Mouse (Mus musculus) c-Kit-negative CD71-positive TER-119-positive erythroid progenitor cells, embryonic 14.5 days (primary cell): Measurements from ENCODE around the gene Olfr71.
A peak's percentile ranks its signal among the peaks of the same experiment; 100 is the strongest.

Experiments used
- DNase-seq: peaks from one replicate; pipeline ENCODE4 v3.0.0-alpha.2; 2013; ENCODE audit warnings: low read depth, low spot score

Olfr71 gene

DNA sequence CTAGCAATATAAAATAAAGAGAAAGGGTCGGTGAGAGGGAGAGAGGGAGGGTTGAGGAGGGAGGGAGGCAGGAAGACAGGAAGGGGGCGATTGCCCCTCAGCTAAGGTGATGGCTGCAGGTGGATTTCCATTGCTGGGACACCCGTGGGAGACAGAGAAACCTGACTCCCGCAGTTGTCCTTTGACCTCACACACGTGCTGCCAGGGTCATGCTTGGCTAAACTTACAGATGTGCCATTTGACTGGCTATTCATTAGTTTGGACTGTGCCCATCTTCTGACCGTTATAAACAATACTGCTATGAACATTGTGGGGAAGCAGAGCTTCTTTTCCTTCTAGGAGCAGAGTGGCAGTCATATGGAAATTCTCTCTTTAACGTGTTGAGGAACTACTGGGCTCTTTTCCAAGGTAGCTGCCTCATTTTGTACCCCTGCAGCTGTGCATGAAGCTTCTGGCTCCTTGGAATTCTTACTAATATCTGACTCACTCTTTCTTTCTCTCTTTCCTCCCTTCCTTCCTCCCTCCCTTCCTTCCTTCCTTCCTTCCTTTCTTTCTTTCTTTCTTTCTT lies 3.7 kb upstream of the Olfr71 start:
- no peak for DNase-seq

DNA sequence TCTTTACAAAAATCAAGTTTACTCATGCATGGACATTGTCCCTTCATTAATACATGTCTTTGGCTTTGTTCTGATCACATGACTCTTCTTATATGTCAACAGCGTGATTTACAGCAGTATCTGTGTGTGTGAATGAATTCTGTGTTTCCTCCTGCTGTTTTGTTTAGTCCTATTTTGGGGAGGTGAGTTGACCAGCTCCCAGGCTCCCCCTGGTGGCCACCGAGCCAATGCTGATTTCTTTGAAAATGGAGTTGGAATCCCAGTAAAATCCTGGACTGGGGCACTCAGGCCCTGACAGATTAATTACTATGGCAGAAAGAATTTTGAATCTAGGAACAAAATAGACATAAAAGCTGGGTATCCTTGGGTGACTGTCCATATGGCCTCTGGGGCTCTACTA lies 1.8 kb upstream of the Olfr71 start:
- peak; percentile 34 for DNase-seq

DNA sequence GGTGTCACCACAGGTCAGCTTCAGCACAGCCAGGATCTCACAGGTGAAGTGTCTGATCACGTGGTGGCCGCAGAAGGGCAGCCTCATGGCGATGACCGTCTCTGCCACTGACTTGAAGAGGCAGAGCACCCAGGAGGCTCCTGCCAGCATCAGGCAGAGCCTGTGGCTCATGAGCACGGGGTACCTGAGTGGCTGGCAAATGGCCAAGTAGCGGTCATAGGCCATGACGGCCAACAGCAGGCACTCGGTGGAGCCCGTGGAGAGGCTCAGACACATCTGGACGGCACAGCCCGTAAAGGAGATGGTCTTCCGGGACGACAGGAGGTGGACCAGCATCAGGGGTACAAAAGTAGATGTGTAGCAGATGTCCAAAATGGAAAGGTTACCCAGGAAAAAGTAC lies 4.1 kb downstream of the Olfr71 start:
- DNase-seq, result no peak

DNA sequence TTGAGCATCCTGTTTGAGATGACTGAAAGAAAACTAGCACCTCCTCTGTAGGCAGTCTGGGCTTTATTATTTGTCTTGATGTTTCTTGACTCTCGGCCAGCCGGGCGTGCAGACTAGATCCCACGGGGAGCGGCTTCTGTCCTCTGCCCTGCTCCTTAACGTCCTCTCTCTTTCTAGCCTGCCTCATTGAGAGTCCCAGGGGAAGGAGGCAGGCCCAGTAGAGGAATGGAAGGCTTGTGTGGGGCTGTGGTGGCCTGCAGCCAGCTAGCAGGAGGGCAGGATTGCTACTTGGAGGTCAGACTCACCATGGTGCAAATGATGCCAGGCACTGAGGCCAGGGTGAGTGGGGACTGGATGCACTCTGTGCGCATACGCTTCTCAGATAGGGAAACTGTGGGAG lies 6.2 kb downstream of the Olfr71 start:
- no peak for DNase-seq

DNA sequence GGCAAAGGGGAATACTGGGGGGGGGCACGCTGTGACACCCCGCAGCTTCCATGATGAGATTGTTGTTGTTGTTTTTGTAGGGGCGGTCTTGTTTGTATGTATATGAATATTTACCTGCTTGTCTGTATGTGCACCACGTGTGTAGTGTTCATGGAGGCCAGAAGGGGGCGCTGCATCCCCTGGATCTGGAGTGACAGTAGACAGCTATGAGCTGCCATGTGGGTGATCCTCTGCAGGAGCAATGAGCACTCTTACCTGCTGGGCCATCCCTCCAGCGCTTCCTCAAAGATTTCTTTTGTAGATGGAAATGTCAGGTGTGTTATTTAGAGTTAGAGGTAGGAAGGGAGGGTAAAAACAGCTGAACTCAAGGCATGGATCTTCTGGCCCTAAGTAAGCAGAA lies 6.6 kb downstream of the Olfr71 start:
- peak; percentile 8 for DNase-seq

DNA sequence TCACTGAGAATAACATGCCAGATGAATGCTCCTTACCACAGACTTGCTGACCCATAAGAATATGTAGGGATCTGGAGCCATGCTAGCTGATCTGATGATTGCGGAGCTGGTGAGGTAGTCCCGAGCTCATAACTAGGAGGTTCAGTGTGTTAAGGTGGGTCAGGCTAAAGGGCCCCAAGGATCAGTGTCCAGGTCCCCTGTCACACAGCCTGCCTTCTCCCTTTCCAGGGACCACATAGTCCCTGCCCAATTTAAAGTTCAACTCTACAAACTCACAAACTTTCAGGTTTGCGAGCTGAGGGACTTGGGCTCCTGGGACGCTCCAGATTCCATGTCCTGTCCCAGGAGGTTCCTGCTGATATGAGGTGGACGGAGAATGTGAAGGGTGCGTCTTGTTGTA lies 9.3 kb downstream of the Olfr71 start, which contains the start of gene Olfr70:
Gene Olfr70 (minus strand): TSS at position 101 of the 400 bp plus-strand sequence.
- DNase-seq, result no peak

DNA sequence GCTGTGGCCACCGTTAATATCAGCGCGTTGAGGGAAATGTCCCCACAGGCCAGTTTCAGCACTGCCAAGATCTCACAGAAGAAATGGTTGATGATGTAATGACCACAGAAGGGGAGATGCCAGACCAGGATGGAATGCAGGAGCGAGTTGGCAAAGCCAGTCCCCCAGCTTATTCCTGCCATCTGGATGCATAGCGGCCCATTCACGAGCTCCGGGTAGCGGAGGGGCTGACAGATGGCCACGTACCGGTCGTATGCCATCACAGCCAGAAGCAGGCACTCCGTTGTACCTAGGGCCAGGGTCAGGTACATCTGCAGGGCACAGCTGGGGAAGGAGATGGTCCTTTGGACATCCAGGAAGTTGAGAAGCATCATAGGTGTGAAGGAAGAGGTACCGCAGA lies 13.5 kb downstream of the Olfr71 start:
- no peak for DNase-seq

DNA sequence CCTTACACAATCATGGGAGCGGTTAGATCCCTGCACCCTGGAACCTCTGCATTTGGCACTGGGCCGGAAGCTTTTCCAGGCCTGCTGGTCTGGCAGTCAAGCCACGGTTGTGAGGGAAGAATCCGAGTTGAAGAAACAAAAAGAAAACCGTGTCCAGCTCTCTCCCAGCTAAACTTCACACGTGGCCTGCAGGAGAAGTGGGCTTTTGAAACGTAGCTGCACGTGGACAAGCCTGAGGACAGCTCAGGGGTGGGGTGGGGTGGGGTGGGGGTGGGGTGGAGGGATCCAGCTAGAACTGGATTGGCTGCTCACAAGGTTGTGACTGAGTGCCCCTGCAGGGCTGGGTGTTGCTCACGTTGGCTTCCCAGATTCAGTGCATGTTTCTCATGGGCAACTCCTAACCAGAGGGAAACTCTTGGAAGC lies 14.8 kb downstream of the Olfr71 start:
- no peak for DNase-seq

DNA sequence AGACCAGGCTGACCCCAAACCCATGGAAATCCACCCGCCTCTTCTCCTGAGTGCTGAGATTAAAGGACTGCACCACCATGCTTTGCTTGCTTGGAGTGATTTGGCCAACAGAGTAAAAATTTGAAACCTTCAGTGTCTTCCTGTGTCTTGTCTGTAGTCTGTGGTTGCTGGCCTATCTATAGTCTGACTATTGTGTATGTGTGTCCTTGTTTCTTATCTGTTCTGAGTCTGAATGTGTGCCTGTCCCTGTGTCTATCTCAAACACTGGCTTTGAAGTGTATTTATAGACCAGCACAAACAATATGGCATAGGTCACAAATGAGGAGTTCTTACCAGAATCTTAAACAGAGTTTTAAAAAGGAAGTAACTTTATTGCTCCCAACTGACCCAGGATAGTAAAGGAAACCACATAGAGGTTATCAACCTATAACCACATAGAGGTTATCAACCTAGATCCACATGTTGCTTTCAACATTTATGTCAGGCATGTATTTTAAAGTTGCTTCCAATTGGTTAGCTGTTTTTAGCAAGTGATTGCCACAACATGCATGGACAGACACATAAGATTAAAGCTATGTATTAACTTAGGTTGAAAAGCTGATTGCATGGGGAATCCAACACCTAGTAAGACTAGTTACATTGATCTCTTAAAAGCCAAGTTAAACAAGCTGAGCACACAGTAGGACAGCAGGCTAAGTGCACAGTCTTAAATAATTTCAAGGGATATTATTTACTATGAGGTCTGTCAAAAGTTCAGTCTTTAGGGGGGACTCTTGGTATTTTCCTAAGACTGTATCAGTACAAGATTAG lies 15.4 kb downstream of the Olfr71 start:
- DNase-seq, result no peak

DNA sequence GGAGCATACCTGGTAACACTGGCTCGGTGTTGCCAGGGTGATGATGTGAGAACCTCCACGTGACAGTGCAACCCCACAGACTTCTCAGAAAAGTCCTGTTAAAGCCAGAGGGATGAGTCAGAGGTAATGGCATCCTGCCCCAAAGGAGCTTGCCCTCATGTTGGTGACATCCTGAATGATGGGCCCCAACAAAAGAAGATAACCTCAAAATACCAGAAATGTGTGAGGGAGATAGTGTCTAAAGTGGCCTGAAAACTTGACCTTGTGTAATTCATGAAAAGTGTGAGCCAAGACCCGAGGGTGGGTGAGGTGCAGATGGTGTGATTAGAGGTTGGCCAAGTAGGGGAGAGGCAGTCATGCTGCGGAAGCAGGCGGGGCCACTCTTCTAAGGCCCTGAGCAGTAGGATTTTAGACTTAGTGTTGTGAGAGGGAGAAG lies 16.2 kb downstream of the Olfr71 start:
- DNase-seq, result no peak

DNA sequence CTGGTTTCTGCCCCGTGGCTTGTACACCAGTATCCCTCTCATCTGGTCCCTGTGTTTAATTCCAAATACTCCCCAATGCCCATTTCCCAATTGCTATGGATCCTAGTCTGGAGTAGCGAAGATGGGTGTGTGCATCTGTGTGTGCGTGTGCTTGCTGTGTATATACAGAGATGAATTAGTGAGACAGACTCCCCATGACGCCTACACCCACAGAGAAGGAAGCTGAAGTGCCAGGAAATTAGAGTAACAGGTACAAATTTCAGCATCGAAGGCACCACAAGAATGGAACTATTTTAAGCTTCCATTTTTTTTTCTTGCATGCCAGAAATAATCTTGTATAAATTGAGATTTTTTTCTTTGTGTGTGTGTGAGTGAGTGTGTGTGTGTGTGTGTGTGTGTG lies 19.0 kb downstream of the Olfr71 start:
- DNase-seq, result no peak

DNA sequence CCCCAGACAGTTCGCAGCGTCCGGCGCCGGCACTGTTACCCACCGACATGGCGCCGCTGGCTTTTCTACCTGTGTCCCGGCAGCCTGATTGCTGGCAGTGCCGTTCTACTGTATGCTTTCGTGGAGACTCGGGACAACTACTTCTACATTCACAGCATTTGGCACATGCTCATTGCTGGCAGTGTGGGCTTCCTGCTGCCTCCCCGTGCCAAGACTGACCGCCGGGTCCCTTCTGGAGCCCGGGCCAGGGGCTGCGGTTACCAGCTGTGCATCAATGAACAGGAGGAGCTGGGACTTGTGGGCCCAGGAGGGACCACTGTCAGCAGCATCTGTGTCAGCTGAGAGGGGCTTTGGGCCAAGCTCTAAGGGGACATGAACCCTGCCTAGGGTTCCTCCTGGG lies 20.0 kb downstream of the Olfr71 start:
- DNase-seq, result no peak

DNA sequence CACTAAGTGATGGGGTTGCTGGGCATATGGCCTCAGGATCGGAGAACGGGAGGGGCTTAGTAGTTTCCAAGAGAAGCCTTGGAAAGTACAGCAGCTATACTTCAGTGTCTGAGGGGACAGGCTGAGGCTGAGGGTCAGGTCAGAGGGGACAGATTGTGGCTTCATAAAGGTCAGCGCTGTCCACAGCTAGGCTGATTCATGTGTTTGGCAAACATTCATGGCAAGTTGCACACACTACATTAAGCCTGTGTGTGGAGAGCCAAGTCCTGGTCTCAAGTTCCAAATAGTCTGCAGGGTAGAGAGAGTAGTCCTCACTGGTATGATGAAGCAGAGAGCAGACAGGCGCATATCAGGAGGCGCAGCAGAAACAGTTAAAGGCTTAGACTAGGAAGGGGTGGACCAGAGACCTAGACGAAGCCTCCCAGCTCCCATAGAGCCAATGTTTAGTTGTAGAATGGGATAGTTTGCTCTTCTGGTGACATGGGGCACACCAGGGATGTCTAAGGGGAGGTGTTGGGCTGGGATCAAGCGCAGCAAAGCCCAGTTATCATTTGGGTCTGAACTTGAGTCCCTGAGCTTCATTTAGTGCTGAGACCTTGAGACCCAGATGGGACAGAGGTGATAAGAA lies 30.5 kb downstream of the Olfr71 start:
- DNase-seq, result no peak

DNA sequence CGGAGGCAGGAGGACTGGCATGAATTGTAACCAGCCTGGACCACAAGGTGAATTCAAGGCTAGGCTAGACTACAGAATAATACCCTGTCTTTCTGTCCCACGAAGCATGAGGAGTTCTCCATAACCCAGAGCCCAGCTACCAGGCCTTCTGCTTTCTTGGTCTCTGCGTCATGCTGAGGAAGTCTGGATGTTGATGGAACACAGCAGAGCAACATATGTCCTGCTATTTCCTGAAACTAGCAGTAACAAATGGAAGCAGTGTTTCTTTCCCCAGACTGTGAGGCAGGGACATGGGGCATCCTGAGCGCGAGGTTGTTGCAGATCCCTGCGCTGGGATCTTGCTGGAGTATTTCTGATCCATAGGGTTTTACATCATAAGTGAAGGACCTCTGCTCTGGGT lies 31.5 kb downstream of the Olfr71 start:
- no peak for DNase-seq

DNA sequence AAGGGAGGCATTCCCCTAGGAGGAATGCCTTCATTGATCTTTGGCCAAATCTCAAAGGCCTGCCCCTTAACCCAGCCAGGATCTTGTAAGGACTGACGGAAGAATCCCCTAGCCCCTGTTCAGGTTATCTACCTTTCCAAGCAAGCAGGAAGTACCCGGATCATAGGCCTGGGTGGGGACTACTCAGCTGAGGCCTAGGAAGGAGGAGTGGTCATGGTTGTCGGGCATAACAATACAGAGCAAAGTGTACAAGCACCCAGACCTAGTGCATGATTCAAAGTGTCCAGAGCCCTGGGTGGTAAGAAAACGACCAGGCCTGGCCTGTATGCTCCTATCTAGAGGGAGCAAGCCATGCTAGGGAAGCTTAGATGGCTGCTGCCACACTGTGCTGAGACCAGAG lies 34.4 kb downstream of the Olfr71 start:
- DNase-seq, result no peak

DNA sequence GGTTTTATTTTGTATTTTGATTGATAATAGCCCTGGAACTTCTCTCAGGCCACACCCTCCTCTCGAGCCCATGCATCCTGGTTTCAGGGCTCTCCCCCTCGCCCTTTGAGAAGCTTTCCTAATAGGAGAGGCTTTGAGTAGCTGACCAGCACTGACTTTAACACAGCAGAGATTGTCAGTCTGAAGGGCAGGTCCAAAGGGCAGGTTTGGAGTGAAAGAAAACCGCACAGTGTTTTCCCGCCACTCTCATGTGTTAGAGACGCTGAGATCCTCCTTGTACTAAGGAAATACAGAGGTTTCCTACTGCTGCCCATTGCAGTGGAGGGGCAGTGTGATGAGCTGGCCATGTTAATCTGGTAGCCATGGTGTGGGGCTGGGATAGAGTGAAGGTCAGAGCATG lies 35.1 kb downstream of the Olfr71 start:
- no peak for DNase-seq

DNA sequence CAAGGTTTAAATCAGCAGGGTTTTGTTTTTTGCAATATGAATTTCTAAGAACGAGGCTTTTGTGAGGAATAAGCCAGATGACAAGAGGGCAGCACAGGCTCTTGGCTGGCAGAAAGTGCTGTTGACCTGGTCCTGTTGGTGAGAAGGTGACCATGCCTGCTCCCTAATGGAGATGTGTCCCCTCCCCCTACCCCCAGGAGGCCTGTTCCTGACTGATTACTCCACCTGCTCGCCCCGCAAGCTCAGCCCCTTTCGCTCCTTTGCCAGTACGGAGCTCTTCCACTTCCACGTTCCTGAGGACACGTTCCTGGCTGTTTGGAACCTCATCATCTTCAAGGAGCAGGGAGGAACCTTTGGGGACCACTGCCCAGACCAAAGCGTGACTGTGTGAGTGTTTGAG lies 36.4 kb downstream of the Olfr71 start:
- no peak for DNase-seq

DNA sequence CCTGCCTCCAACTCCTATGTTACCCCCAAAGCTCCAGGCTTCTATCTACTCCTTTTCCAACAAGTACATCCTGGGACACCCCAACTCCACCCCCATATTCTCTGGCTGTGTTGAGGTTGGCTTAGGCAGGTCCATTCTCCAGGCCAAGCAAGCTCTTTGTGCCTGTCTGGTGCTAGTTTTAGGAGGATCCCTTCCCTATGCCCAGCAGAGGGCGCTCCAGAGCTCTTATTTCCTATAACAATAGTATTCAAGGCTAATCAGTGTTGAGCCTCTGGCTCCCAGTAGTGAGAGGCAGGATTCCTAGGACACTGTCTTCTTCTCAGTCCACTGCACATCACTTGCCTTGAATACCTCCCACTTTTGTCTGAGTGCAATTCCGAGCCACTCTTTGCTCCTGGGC lies 38.0 kb downstream of the Olfr71 start:
- peak; percentile 75 for DNase-seq

DNA sequence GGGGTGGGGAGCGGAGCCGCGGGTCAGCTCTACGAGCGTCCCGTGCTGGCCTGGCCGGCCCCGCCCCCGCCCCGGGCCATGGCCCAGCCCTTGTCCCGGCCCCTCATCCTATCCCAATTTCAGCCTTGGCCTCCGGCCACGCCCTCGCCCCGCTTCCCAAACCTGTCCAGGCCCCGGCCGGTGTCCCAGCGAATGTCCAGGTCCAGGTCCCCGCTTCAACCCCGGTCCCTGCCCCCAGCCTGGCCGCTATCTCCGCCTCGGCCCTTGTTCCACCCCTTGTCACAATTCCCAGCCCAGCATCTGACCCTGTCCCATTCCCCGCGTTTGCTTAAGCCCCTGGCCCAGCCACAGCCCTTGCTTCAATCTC lies 40.6 kb downstream of the Olfr71 start:
- DNase-seq, result no peak

DNA sequence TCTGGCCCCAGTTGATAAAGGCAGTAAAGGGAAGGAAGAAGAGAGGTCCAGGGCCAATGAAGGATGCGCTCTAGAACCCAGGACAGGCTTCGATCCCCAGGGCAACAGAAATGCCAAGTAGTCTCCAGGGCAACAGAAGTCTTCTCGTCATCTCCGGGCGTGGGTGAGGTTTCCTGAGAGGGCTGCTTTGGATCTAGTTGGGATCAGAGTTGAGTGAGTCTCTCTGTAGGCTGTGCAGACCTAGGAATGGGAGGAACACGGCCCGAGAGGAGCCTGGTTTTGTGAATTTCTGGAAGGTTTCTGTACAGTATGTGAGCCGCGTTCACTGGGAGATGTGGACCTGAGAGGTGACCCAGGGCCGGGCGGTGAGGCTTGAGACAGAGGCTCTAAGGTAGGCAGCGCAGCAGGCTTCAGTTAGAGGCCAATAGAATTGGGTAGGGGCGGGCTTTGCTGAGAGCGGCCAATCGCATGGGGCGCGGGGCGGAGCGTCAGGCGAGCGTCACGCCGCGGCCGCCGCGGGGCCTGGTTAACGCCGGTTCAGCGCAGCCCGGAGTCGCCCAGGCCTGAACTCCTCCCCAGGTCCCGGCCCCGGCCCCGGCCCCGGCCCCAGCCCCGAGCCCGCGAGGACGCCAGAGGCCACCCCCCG lies 41.1 kb downstream of the Olfr71 start, which contains the start of the genes Tmem8b and Fam221b:
Gene Tmem8b (plus strand): TSS at position 190 of the 646 bp plus-strand sequence.
Gene Fam221b (minus strand): TSS at position 364 of the 646 bp plus-strand sequence.
- DNase-seq, result peak; percentile 79

DNA sequence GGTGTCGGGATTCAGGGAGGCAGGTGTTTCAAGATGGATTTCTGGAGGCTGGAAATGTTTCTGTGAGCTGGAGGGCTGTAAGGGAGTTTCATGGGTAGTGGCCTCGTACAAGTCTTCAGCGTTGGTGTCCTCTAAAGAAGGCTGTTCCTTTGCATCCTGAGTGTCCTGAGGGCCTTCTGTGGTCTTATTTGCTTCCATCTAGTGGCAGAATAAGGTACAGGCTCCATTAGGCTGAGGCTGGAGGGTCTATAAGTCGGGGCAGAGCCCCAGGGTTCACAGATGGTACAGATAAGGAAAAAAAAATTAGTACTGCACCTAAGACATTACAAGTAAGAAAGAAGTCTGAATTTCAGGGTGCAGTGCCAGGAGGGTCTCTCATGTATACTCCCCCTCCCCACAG lies 43.6 kb downstream of the Olfr71 start:
- no peak for DNase-seq

DNA sequence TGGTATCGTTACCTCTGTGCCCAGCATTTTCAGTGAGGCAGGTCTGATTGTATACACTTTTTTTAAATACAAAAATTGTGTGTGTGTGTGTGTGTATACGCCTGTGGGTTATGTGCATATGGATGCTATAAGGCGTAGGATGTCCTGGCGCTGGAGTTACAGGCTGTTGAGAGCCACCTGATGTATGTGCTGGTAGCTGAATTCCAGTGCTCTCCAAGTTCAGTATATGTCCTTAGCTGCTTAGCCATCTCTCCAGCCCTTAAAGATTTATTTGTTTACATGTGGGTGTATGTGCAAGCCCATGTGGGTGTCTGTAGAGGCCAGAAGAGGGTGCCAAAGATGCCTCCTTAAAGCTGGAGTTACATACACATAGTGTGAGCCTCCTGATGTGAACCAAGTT lies 52.9 kb downstream of the Olfr71 start:
- no peak for DNase-seq
